Mouse (Mus musculus) heart, postnatal 0 days (tissue): Measurements from ENCODE around the gene Eif3l. TPM values are rescaled to one million over a fixed set of nuclear protein-coding genes. Genes with fewer than 3 reads are reported as not detected.

ENCODE experiments used
- ATAC-seq: fragments of 200-750 bp; cut with Nextera tagmentation; 2 replicates; pipeline ENCODE4 v1.8.0; 2017; ENCODE audit warnings: low read depth, moderate number of reproducible peaks, moderate library complexity; ENCODE audit not compliant: insufficient read depth
- DNase-seq: peaks from one replicate; pipeline ENCODE4 v3.0.0-alpha.2; 2016; ENCODE audit warnings: low spot score
- H3K27ac ChIP-seq: fragments of 300-500 bp; sonication (generic); 2 replicates; pipeline ENCODE4 v1.5.1; 2014; ENCODE audit warnings: low read depth, mild to moderate bottlenecking
- H3K27me3 ChIP-seq: fragments of 300-500 bp; sonication (generic); 2 replicates; pipeline ENCODE4 v1.6.1; 2014; ENCODE audit warnings: low read length, mixed read lengths; ENCODE audit not compliant: control insufficient read depth, insufficient read depth
- H3K36me3 ChIP-seq: fragments of 300-500 bp; sonication (generic); replicated peaks from 2 replicates; pipeline ENCODE4 v1.6.1; 2014; ENCODE audit warnings: low read length, mixed read lengths; ENCODE audit not compliant: control insufficient read depth, insufficient read depth
- H3K4me1 ChIP-seq: fragments of 300-500 bp; sonication (generic); 2 replicates; pipeline ENCODE4 v1.6.1; 2014; ENCODE audit warnings: antibody characterized with exemption; ENCODE audit not compliant: control insufficient read depth, insufficient read depth
- H3K4me2 ChIP-seq: fragments of 300-500 bp; sonication (generic); 2 replicates; pipeline ENCODE4 v1.6.1; 2014; ENCODE audit warnings: low read depth, mild to moderate bottlenecking, low read length, moderate library complexity
- H3K4me3 ChIP-seq: fragments of 300-500 bp; sonication (generic); 2 replicates; pipeline ENCODE4 v1.5.1; 2014; ENCODE audit warnings: low read depth, low read length
- H3K9ac ChIP-seq: fragments of 300-500 bp; sonication (generic); replicated peaks from 2 replicates; pipeline ENCODE4 v1.6.1; 2014; ENCODE audit warnings: low read depth, low read length, mixed read lengths
- H3K9me3 ChIP-seq: fragments of 300-500 bp; sonication (generic); replicated peaks from 2 replicates; pipeline ENCODE4 v1.6.1; 2016; ENCODE audit warnings: low read length; ENCODE audit not compliant: control insufficient read depth
- CTCF ChIP-seq: IDR thresholded peaks from 2 replicates; pipeline ENCODE4 v1.5.1; 2016; ENCODE audit warnings: antibody characterized with exemption, control low read depth, low read depth
- EP300 ChIP-seq: IDR thresholded peaks from 2 replicates; pipeline ENCODE4 v1.6.1; 2016; ENCODE audit warnings: antibody characterized with exemption, low read depth
- WGBS: fragments of 180-500 bp; shearing (Covaris S2); extraction: QIAGEN DNeasy Blood & Tissue Kit; methylation state at CpG from one replicate; pipeline ENCODE4 v1.1.7; 2014; 5-methylcytosine and 5-hydroxymethylcytosine counted together
- polyA plus RNA-seq: library from polyadenylated mRNA; unstranded; fragments of >200 nt; fragmentation: Nextera tagmentation; extraction: Ambion mirVana; gene quantifications from 2 replicates; pipeline ENCODE4 v1.2.1, GENCODE M21; 2015
- total RNA-seq: library from RNA; depleted of rRNA; stranded (reverse); fragments of >200 nt; gene quantifications from 2 replicates; pipeline ENCODE4 v1.2.3, GENCODE M21; 2014; ENCODE audit warnings: low replicate concordance; rRNA removed

Eif3l gene
- total RNA-seq (183 and 210 TPM in 2 replicates), polyA plus RNA-seq (114 and 123 TPM in 2 replicates)

DNA sequence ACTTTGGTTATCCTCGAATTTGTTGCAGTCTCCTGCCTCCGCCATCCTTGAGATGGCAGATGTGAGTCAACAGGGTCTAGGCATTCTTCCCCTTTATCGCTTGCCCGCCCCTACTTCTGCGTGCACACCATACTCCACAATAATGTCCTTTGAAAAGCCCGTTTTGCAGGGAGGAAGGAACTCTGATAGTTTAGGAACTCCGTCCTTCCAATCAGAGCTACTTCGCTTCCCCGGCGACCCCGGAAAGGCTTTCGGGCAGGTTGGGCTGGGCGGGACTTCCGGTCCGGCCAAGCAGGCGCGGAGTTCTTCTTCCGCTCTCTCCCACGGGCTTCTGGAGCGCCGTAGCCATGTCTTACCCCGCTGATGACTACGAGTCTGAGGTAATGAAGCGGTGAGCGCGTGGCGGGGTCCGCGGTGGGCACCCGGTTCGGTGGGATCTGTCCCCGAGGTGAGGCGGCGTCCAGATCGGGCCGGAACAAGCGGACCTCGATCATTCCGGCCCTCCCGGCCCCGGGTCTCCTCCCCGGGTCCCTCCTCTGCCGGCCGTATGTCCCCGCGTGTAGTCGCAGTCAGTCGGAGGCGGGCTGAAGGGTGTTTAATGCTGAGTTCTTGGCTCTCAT lies at the start of gene Eif3l:
Gene Eif3l, plus strand, starts transcription at position 267 of the 620 bp plus-strand sequence.
- TF ChIP-seq CTCF (no peak), EP300 (no peak)
- Histone ChIP-seq H3K4me3 (peak within 1 kb of the TSS; percentile 83), H3K27me3 (no peaks in the 10 kb centered on the region), H3K27ac (peak within 1 kb of the TSS; percentile 89), H3K9me3 (no peaks in the 10 kb centered on the region), H3K4me2 (peak within 1 kb of the TSS; percentile 92), H3K36me3 (peaks cover 39% of the 10 kb centered on the region), H3K4me1 (peaks cover 6% of the 10 kb centered on the region), H3K9ac (peak within 1 kb of the TSS; percentile 83)
- ATAC-seq (peak; percentile 89), DNase-seq (peak; percentile 89)
- WGBS, result under 1% methylated on average over 39 of the region's 49 CpGs

DNA sequence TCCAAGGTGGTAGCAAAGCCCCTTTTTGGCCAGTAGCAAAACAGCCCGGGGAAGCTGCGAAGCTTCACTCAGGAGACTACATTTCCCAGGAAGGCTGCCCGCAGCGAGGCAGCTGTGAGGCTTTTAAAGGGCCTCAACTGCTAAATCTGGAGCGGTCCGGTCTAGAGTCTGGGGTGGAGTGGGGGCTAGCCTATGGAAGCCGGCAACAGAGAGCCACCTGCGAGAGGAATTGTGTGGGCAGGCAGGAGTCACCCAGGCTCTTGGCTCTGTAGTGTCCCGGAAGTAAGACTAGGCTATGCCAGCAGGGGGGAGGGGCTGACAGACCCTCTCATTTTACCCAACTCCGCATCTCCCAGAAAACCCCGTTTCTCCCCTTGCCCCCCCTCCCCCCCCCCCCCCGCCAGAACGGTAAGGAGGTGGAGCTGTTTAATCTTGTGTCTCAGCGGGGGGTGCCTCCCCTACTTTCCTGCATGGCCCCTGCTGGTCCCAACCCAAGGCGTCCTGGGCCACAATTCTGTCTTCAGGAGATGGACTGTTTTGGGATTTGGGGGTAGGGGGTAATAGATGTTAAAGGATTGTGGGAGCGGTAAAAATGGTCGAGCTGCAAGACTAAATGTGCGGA lies 49.2 kb upstream of the Eif3l start:
- no peak for TF ChIP-seq EP300
- no peak for TF ChIP-seq CTCF
- H3K4me2 ChIP-seq, result peak overlapping the region; percentile 47
- no peak for ATAC-seq
- no peak overlapping the region for H3K27ac ChIP-seq
- WGBS, result 17% methylated on average over 16 of the region's 18 CpGs
- DNase-seq, result peak; percentile 22
- peak overlapping the region; percentile 15; the same call in 1 of the 2 replicates for H3K4me3 ChIP-seq
- H3K4me1 ChIP-seq, result peaks cover 18% of the 10 kb centered on the region; the same call in 1 of the 2 replicates
- H3K9me3 ChIP-seq, result no peaks in the 10 kb centered on the region
- H3K9ac ChIP-seq, result 0 out of 2 replicates have a peak overlapping the region, but pooled peaks have one; percentile 23
- H3K27me3 ChIP-seq, result no peaks in the 10 kb centered on the region
- no peaks in the 10 kb centered on the region for H3K36me3 ChIP-seq

DNA sequence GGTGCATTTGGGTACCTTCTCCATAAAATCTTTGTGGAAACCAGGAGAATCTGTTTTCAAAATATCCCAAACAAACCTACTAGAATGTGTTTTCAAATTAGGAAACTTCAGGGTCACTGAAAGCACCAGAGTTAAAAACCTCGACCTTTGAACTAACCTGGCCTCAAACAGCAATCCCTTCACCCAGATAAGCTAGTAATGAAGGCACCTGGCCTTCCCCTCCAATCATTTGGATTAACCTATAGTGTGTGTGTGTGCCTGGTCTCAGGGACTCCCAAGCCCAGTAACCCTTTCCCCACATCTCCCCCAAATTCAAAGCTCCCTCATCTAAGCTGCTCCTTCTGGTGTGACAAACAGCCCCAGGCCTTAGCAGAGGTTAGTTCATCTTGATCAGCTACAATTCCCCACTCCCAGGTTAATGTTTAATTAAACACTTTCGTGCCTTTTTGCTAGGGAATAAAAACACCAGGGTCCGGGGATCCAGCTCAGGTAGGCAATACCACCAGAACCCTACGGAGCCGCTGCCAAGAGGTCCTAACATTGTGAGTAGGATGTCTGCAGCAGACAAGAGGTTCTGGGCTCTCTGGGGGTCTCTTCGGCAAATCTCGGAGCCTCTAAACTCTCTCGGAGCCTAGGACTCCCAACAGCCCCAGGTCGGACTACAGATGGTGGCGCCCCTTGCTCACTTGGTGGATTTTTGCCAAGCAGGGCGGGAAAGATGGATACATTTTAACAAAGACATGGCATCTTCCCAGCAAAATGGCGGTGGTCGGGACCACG lies 48.3 kb upstream of the Eif3l start:
- Histone ChIP-seq H3K27ac (no peak overlapping the region), H3K9ac (no peak overlapping the region), H3K4me3 (peak overlapping the region; percentile 60; the same call in 1 of the 2 replicates), H3K9me3 (no peaks in the 10 kb centered on the region), H3K4me1 (peaks cover 23% of the 10 kb centered on the region; the same call in 1 of the 2 replicates), H3K4me2 (peak overlapping the region; percentile 80), H3K36me3 (no peaks in the 10 kb centered on the region), H3K27me3 (no peaks in the 10 kb centered on the region)
- 62% methylated on average over 14 of the region's 14 CpGs for WGBS
- DNase-seq (no peak), ATAC-seq (no peak)
- TF ChIP-seq CTCF, result no peak
- no peak for TF ChIP-seq EP300

DNA sequence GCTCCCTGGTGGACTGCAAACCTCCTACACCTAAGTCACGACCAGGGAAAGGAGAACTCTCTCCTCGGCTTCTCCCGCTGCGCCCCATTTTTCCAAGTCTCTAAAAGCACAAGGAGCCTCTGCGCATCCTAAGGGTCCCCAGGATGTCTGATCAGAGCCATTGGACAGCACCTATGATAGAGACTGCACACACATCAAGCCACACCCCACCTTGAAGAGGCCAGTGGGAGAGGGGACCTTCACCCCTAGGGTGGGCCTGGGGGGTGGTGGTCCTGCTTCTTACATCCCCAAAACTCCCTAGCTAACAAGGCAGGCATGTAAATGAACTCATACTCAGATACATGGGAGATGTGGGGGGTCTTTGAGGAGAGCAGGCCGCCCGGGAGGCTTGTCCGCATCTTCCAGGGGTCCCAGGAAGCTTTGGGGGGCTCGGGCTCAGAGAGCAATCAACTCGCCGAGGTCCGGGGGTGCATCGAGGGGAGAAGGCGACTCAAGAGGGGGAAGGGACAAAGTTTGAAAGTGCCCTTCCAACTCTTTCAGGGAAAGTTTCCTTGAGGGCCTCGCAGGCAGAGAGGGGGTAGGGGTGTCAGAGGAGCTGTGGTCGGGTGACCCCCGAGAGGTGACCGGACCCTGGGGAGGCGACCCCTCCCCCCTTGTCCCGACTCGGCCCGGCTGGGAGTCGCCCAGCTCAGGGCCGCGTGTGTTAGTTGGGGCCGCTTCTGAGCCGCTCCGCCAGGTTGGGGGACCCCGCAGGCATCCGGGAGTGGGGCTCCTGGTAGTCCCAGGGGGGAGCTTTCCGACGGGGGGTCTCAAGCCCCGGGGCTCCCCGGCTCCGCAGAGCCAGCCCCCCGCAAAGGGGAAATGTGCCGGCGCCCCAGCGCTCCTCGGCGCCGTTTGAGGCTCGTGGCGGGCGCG lies 47.4 kb upstream of the Eif3l start:
- peak; percentile 21; the same call in 1 of the 2 replicates for ATAC-seq

More for the DNA sequence above, 47.4 kb upstream of the Eif3l start:
- no peak for DNase-seq
- 6% methylated on average over 43 of the region's 46 CpGs for WGBS
- peak overlapping the region; percentile 60 for H3K4me3 ChIP-seq
- H3K36me3 ChIP-seq, result no peaks in the 10 kb centered on the region
- TF ChIP-seq EP300 (no peak), CTCF (no peak)
- peak overlapping the region; percentile 99 for H3K9ac ChIP-seq
- no peaks in the 10 kb centered on the region for H3K27me3 ChIP-seq
- H3K4me1 ChIP-seq, result peaks cover 23% of the 10 kb centered on the region; the same call in 1 of the 2 replicates
- H3K27ac ChIP-seq, result peak overlapping the region; percentile 97
- peak overlapping the region; percentile 80 for H3K4me2 ChIP-seq
- H3K9me3 ChIP-seq, result no peaks in the 10 kb centered on the region
